Comparison of ENCODE assay signal across 23 mouse cellular contexts in the genomic region with DNA sequence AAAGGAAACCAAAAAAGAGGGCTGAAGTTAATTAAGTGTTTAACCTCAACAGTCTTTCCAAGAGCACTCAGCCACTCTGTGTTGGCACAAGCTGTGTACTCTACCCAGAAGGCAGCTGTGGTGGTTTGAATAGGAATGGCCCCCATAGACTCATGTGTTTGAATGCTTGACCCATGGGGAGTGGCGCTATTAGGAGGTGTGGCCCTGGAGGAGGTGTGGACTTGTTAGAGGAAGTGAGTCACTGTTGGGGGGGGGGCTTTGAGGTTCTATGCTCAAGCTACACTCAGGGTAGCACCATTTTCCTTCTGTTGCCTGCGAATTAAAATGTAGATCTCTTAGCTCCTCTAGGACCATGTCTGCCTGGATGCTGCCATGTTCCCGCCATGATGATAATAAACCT.
"Had no signal": no experiment of that assay in that cellular context is flagged by ENCODE, and none has a peak within 500 bp of the region (broad histone marks: within the 10 kb centered on the region; RNA-seq: fewer than 3 reads in every experiment).

No protein-coding gene starts in this region.

- H3K9ac ChIP-seq: liver, embryonic 15.5 days; liver, postnatal 0 days; lung, embryonic 15.5 days; midbrain, embryonic 13.5 days; neural tube, embryonic 13.5 days; neural tube, embryonic 15.5 days had no signal

- H3K27ac ChIP-seq: liver, embryonic 15.5 days; lung, embryonic 15.5 days; macrophage; midbrain, embryonic 13.5 days; neural tube, embryonic 13.5 days; neural tube, embryonic 15.5 days had no signal

- H3K9me3 ChIP-seq: liver, embryonic 15.5 days; midbrain, embryonic 13.5 days; neural tube, embryonic 15.5 days had no signal

- H3K4me3 ChIP-seq: liver, embryonic 15.5 days; lung, embryonic 15.5 days; megakaryocyte, embryonic 14.5 days; midbrain, embryonic 13.5 days; myocyte; neural tube, embryonic 13.5 days; neural tube, embryonic 15.5 days had no signal

- DNase-seq: liver, postnatal 0 days; lung, adult 2 months; lung, postnatal 14 days; lung, postnatal 36 days; retina, postnatal 1 day; right cerebral cortex, adult 18-20 months; right cerebral cortex, postnatal 25 days; right cerebral cortex, postnatal 4 days; spleen, adult 18-20 months; thymus, adult 18-20 months; thymus, postnatal 14 days; thymus, postnatal 36 days had no signal

- H3K27me3 ChIP-seq: liver, embryonic 15.5 days; lung, embryonic 15.5 days; megakaryocyte, embryonic 14.5 days; midbrain, embryonic 13.5 days; neural tube, embryonic 13.5 days; neural tube, embryonic 15.5 days had no signal

- ATAC-seq: liver, postnatal 0 days; lung, postnatal 0 days; midbrain, embryonic 13.5 days; midbrain, embryonic 16.5 days had no signal

- H3K4me1 ChIP-seq: midbrain, embryonic 13.5 days had no signal

- H3K36me3 ChIP-seq: midbrain, embryonic 13.5 days; neural tube, embryonic 15.5 days had no signal

- H3K4me2 ChIP-seq: liver, embryonic 15.5 days; lung, embryonic 15.5 days; midbrain, embryonic 11.5 days; midbrain, embryonic 13.5 days; neural tube, embryonic 13.5 days; neural tube, embryonic 15.5 days had no signal
